Mouse (Mus musculus) gastrocnemius, adult 2 months (tissue): ENCODE data around the gene Rcan1. TPM values are rescaled to one million over a fixed set of nuclear protein-coding genes. Genes with fewer than 3 reads are reported as not detected.

ENCODE experiments used
- DNase-seq: peaks from one replicate; pipeline ENCODE4 v3.0.0; 2022
- H3K27ac ChIP-seq: fragments of 200-600 bp; 2 replicates; pipeline ENCODE4 v1.8.1; 2022; ENCODE audit warnings: mild to moderate bottlenecking
- H3K4me3 ChIP-seq: fragments of 200-600 bp; 2 replicates; pipeline ENCODE4 v1.8.1; 2022; ENCODE audit warnings: mild to moderate bottlenecking, moderate library complexity
- CTCF ChIP-seq: fragments of 200-600 bp; IDR thresholded peaks from 2 replicates; pipeline ENCODE4 v1.8.1; 2022; ENCODE audit warnings: antibody characterized with exemption, mild to moderate bottlenecking, moderate library complexity
- intact Hi-C: fragments of 180-260 bp; cut with DNase I; formaldehyde crosslinking; loops from one replicate; pipeline ENCODE4 v1.15.1; 2025
- total RNA-seq, 2 experiments: library from RNA; stranded (reverse); gene quantifications; 2 replicates each; pipeline ENCODE4 v1.2.3; 2021

The Rcan1 gene
- total RNA-seq, 2 experiments from 2014 or later, result 76.4 to 93.3 TPM

DNA sequence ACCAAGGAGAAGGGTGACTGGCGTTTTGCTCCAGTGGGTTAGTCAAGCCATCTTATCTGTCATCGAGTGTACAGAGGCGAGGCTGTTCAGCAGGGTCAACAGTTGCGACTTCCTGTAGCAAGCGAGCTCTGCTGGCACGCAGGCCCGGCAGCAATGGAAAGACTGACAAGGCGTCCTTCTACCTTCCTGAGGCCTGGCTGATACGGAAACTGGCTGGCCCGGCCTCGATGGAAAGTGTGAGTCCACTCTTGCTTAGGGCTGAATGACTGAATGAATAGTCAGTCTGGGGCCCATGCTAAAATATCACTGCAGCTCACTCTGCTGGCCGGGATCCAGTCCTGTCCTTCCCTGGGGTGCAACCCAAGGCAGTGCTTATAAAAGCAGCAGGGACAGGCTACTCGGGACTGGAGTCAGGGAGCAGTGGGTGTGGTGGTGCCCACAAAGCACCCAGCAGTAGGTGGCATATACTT is 27.0 kb downstream of the Rcan1 start:
- Histone ChIP-seq H3K27ac (peak overlapping the region; percentile 74), H3K4me3 (peak overlapping the region; percentile 9; the same call in 1 of the 2 replicates)
- DNase-seq, result peak; percentile 87
- intact Hi-C loops, result no loop called here
- TF ChIP-seq CTCF, result no peak

DNA sequence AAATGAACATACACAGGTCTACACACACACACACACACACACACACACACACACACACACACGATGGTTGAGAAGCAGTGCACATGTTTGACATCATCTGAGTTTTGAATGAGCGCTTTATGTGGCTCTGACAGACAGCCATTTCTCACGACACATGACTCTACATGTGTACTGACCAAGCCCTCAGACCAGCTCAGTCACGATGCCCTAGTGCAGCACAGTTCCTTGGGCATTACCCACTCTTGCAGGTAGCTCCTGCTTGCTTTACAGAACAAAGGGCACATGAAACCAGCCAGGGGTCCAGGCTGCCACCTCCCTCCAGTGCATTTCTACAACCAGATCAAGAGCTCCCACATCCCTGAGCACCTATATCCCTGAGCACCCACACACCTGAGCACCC is 27.7 kb downstream of the Rcan1 start:
- Histone ChIP-seq H3K4me3 (no peak overlapping the region; the same call in 1 of the 2 replicates), H3K27ac (peak overlapping the region; percentile 74)
- intact Hi-C loops, result no loop called here
- TF ChIP-seq CTCF, result no peak
- no peak for DNase-seq

DNA sequence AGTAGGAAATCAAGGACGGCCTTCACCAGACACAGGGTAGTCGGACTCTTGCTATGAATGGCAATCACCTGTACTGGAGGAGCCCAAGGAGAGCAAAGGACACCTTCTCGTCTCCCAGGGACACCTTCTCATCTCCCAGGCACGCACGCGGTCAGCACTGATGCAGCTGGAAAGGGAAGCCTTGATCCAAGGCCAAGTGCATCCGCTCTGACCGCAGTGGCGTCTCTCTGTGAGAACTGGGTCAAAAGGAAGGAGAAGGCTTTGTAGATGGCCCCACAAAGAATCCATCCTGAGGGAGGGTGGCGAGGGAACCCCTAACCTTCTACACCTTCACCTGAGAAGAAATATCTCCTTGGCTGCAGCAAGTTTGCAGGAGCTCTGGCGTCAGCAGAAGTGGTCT is 28.5 kb downstream of the Rcan1 start:
- H3K27ac ChIP-seq, result no peak overlapping the region
- no peak for DNase-seq
- H3K4me3 ChIP-seq, result no peak overlapping the region
- no peak for TF ChIP-seq CTCF
- intact Hi-C loops, result no loop called here

DNA sequence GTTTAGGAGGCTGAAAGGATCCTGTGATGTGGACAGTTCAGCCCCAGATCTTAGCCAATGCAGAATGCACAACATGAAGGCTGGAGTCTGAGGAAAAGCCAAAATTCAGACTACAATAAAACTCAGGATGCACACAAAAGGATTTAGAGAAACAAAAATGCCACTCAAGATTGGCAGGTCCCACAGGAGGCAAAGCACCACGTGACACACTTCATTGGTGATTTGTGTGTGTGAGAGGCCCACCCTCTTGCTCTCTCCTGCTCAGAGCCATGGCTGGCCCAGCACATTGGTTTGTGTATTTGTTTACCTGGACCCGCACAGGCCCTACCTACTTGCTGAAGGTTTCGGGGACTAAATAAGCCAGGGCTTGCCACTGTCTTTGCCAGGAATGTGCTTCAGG is 29.5 kb downstream of the Rcan1 start:
- no peak overlapping the region for H3K27ac ChIP-seq
- intact Hi-C loops, result no loop called here
- no peak for DNase-seq
- no peak overlapping the region for H3K4me3 ChIP-seq
- TF ChIP-seq CTCF, result no peak

DNA sequence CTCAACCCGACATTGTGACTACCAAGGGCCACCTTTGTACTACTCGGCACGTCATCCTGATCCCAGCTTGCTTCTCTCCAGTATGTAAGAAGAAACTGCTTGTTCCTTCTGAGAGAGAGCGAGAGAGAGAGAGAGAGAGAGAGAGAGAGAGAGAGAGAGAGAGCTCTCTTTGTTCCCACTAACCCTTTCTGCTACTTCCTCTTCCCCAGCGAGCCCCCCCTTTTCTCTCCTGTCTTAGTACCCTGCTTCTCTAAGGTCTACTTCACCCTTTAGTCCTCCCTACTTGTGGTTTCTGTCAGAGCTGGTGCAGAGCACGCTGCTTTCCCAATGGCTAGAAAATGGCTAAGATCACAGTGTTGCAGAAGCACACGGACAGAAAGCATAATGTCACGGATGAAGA is 30.4 kb downstream of the Rcan1 start:
- no peak overlapping the region for H3K27ac ChIP-seq
- no peak for DNase-seq
- H3K4me3 ChIP-seq, result no peak overlapping the region
- intact Hi-C loops, result no loop called here
- no peak for TF ChIP-seq CTCF

DNA sequence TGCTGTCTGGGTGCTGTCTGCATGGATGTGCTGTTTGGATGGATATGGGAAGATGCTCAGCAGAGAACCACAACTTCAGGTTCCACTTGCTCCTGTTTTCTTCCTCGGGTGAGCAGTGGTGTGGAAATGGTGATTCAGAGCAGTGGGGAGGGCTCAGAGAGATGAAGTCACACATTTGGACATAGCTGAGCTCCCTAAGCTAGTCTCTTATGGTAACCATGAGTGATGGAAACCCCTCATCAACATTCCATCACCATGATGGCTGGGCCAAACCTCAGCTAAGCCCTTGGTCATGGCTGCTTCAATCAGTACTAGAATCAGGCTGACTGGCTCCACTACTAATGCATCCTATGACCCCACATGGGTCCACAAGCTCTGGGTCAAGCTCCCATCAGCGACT is 30.9 kb downstream of the Rcan1 start:
- TF ChIP-seq CTCF, result no peak
- Histone ChIP-seq H3K4me3 (no peak overlapping the region), H3K27ac (no peak overlapping the region)
- intact Hi-C loops, result loop anchor here (2.0 kb wide), 1 partner anchor 39 kb away; no protein-coding TSS in a partner anchor
- no peak for DNase-seq

DNA sequence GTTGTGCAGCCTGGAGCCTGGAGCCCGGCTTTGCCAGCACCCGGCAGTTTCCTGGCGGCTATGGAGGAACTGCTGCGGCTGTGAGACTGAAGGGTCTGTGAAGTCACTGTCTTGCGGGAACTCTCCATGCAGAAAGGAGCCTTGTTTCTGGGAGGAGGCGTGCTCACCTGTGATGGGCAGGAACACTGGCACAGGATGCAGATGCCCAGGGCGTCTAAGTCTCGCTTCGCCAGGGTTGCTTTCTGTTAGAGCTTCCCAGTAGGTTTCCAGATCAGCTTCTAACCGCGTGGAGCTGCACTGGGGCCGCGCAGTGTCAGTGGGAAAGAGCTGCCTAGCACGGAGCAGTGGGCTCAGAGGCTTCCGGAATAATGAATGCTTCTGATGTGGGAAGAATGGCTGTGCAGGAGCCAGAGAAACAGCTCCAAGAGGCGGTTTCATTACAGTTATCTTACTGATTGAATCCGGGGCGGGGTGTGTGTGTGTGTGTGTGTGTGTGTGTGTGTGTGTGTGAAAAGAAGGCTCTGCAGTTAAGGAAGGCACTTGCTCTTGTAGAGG is 35.2 kb downstream of the Rcan1 start:
- DNase-seq, result no peak
- Histone ChIP-seq H3K4me3 (peak overlapping the region; percentile 26), H3K27ac (peak overlapping the region; percentile 68)
- TF ChIP-seq CTCF, result no peak
- intact Hi-C loops, result no loop called here

DNA sequence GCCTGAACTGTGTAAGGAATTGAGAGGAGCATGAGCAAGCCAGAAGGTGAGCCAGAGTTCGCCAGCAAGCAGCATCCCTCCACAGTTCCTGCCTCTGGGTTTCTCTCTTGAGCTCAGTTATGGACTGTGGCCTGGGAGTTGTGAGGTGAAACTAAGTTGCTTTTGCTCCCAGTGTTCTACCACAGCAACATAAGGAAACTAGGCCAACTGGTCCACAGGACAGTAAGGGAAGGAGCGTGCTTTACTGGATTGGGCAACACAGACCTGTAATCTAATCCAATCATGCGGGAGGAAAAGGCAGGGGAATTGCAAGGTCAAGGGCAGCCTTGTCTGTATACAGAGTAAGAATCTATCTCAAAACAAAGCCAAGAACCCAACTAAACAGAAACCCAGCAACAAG is 37.5 kb downstream of the Rcan1 start:
- intact Hi-C loops, result no loop called here
- no peak for DNase-seq
- no peak for TF ChIP-seq CTCF
- H3K4me3 ChIP-seq, result no peak overlapping the region
- peak overlapping the region; percentile 85 for H3K27ac ChIP-seq

DNA sequence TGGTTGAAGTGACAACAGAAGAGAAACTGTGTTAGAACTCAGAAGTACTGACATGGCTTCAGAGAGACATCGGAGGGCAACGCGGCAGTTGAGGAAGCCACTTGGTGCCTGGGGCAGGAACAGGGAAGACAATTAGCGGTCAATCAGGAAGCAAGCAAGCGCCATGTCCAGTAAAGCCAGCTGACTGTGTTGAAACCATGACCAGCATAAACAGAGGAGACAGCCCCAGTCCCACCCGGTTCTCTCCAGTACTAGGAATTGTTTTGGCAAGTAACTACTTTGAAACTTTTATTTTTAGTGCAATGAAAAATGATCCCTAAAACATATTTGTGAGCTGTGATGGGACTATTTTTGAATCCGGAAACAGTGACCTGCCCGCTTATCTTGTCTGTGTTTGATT is 39.9 kb downstream of the Rcan1 start:
- peak overlapping the region; percentile 85 for H3K27ac ChIP-seq

DNA sequence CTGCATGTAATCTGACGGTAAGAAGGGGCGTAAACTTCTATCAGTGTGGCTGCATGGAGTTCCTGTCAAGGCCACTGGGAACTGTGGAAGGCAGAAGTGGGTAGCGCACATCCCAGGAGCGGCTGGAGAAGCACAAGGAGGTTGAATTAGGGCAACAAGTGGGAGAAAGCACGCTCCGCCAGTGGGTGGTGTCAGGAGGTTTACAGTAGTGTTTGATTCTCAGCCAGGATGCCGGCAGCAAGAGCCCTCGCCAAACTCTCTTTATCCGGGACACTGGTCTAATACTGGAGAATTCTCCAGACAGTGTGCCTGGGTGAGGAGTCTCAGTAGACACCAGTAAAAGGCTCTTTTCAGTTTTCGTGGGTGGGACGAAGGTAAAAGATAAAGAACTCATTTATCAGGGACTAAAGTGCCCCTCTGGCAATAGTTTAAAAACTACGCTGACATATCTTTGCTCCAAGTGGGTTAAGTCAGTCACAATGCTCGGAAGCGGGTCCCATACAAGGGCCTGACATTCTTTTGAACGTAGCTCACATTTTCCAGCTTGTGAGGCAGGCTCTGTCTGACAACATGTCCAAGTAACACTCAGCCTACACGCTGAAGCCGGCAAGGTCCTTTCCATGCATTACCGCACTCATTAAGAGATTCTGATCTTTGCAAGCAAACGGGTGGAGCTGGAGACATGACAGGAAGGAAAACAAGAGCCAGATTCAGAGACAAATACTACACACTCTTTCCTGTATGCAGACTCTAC is 42.3 kb downstream of the Rcan1 start:
- peak; percentile 26 for TF ChIP-seq CTCF

More for the DNA sequence above, 39.9 kb downstream of the Rcan1 start:
- H3K4me3 ChIP-seq, result no peak overlapping the region
- no peak for TF ChIP-seq CTCF
- no peak for DNase-seq
- intact Hi-C loops, result no loop called here

DNA sequence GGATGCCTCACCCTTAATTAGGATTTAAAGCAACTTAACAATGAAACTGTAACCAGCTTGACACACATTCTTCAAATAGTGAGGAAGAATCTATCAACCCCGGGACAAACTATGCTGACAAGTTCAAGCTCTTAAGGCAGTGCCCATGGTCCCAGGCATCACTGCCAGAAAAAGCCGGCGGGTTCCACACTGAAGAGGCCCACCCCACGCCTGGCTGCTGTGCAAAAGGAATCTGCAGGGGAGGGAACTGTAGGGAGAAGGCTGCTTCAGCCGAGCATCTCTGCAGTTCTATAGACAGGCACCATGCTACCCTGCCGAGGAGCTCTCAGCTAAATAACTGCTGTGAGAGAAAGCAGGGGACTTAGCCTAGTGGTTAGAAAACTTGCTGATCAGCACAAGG is 44.0 kb downstream of the Rcan1 start:
- DNase-seq, result no peak
- Histone ChIP-seq H3K27ac (no peak overlapping the region), H3K4me3 (no peak overlapping the region)
- intact Hi-C loops, result no loop called here
- no peak for TF ChIP-seq CTCF

More for the DNA sequence above, 42.3 kb downstream of the Rcan1 start:
- intact Hi-C loops, result loop anchor here (2.0 kb wide), 1 partner anchor 26 kb away; no protein-coding TSS in a partner anchor
- Histone ChIP-seq H3K27ac (peak overlapping the region; percentile 79), H3K4me3 (peak overlapping the region; percentile 55)
- peak; percentile 57 for DNase-seq

DNA sequence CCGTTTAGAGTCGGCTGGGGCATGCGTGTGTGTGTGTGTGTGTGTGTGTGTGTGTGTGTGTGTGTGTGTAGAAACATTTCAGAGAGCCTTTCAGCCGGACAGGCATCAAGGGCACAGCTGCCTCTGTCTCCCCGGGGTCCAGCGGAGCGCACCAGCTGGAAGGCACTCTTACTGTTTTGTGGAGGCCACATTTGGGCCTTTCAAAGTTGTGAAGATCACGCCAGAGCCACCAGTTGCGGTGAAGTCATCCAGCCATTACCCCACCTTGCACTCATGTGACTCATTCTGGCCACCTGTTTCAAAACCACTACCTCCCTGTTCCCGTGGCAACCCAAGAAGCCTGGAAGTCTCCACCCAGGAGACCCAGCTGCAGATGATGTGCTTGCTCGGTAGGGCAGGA is 44.8 kb downstream of the Rcan1 start:
- Histone ChIP-seq H3K4me3 (no peak overlapping the region), H3K27ac (0 out of 2 replicates have a peak overlapping the region, but pooled peaks have one; percentile 24)
- DNase-seq, result no peak
- no peak for TF ChIP-seq CTCF
- intact Hi-C loops, result no loop called here

DNA sequence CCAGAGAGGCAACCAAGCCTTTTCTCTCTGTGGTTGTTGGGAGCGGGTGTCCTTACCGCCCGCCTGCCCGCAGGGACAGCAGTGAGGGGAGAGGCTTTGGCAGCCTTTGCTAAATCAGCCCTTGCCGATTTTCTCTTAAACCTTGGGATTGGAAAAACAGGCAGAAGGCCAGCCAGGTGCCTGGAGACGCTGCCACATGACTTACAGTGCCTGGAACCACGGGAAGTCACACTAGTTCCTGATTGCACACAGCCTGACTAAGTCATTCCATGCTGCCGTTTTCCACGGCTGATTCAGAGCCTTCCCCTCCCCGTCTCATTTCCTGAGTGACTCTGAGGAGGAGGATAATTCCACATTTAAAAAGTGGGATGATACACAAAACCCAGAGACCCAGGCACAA is 47.3 kb downstream of the Rcan1 start:
- Histone ChIP-seq H3K4me3 (peak overlapping the region; percentile 11; the same call in 1 of the 2 replicates), H3K27ac (peak overlapping the region; percentile 33; the same call in 1 of the 2 replicates)
- TF ChIP-seq CTCF, result no peak
- intact Hi-C loops, result no loop called here
- no peak for DNase-seq
